Mouse (Mus musculus): Measurements from ENCODE around the gene Nfia. TPM values are rescaled to one million over a fixed set of nuclear protein-coding genes. Genes with fewer than 3 reads are reported as not detected.

Gene Nfia
- total RNA-seq, 4 experiments from 2014 or later: 55.9 to 77.3 (median 71.0) TPM

- no peak for DNase-seq (ENCODE audit: low spot score in 2 of 2)
Measured at GRCm38 (mm10) chr4:97765341-97766020, 7.1 kb upstream of the Nfia start.

- DNase-seq (ENCODE audit: low spot score in 2 of 2): no peak
Measured at GRCm38 (mm10) chr4:97766100-97766499, 6.4 kb upstream of the Nfia start.

- DNase-seq (ENCODE audit: low spot score in 2 of 2): no peak
Measured at GRCm38 (mm10) chr4:97767025-97767424, 5.5 kb upstream of the Nfia start.

- DNase-seq (ENCODE audit: low spot score in 2 of 2): no peak
Measured at GRCm38 (mm10) chr4:97767516-97767915, 5.0 kb upstream of the Nfia start.

GRCm38 (mm10) chr4:97769861-97770260 lies 2.7 kb upstream of the Nfia start:
- DNase-seq (ENCODE audit: low spot score in 2 of 2): no peak

GRCm38 (mm10) chr4:97771426-97771825 lies 1.1 kb upstream of the Nfia start:
- DNase-seq (ENCODE audit: low spot score in 2 of 2): no peak

GRCm38 (mm10) chr4:97772084-97772484 lies 450 bp upstream of the Nfia start:
- DNase-seq (ENCODE audit: low spot score in 2 of 2): peak; percentile 86 to 96

GRCm38 (mm10) chr4:97773110-97773593 lies 618 bp downstream of the Nfia start:
- DNase-seq (ENCODE audit: low spot score in 2 of 2): peak in 1 of 2 experiments; percentile 94

GRCm38 (mm10) chr4:97773791-97774190 lies 1.3 kb downstream of the Nfia start:
- no peak for DNase-seq (ENCODE audit: low spot score in 2 of 2)

GRCm38 (mm10) chr4:97774446-97774950 lies 2.0 kb downstream of the Nfia start:
- DNase-seq (ENCODE audit: low spot score in 2 of 2): no peak

- peak in 1 of 2 experiments; percentile 64 for DNase-seq (ENCODE audit: low spot score in 2 of 2)
Measured at GRCm38 (mm10) chr4:97775059-97775458, 2.5 kb downstream of the Nfia start.

GRCm38 (mm10) chr4:97775494-97776265 lies 3.1 kb downstream of the Nfia start:
- DNase-seq (ENCODE audit: low spot score in 2 of 2): no peak

GRCm38 (mm10) chr4:97776388-97777080 lies 4.0 kb downstream of the Nfia start:
- no peak for DNase-seq (ENCODE audit: low spot score in 2 of 2)

- DNase-seq (ENCODE audit: low spot score in 2 of 2): no peak
Measured at GRCm38 (mm10) chr4:97777081-97777705, 4.7 kb downstream of the Nfia start.

- DNase-seq (ENCODE audit: low spot score in 2 of 2): peak in 1 of 2 experiments; percentile 39
Measured at GRCm38 (mm10) chr4:97777706-97778176, 5.2 kb downstream of the Nfia start, which contains the start of gene E130114P18Rik. TSS of gene E130114P18Rik (minus strand) at chr4:97778078.

- DNase-seq (ENCODE audit: low spot score in 2 of 2): no peak
Measured at GRCm38 (mm10) chr4:97778211-97779002, 5.9 kb downstream of the Nfia start.

GRCm38 (mm10) chr4:97779003-97779930 lies 6.7 kb downstream of the Nfia start:
- DNase-seq (ENCODE audit: low spot score in 2 of 2): no peak

- DNase-seq (ENCODE audit: low spot score in 2 of 2): no peak
Measured at GRCm38 (mm10) chr4:97780024-97780423, 7.5 kb downstream of the Nfia start.
